Mouse (Mus musculus): ENCODE measurements at regions not wholly inside any gene's neighbourhood (a gene's known extent, or its start where the extent isn't known, plus 50 kb on each side); places are given as distances from the start of the nearest gene placed in this dataset.
"Not testable (repeated sequence)": the region's sequence is repeated elsewhere in the genome, so short reads cannot be mapped to it uniquely, and the experiment has no call there.

DNA sequence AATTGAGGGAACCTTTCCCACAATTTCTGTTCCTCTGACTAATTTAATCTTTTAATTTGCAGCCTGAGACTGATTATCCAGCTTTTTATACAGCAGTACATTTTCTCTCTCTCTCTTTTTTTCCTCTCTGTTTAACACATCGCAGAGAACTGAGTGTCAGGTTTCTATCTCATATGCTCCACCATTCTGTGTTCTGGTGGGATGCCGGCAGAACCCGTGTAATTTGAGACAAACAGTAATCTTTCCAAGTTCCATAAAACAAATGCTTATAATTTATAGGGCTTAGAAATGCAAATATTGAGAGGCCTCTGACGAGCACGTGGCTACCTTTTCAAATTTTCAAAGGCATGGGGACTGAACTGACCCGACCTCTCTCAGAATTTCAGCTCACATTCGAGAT, 59.1 kb downstream of the Zbtb18 start:
- Histone ChIP-seq H3K4me3 (ENCODE audit: low read depth, low read length) (no peak overlapping the region), H3K4me2 (ENCODE audit: low read length) (no peak overlapping the region), H3K27ac (ENCODE audit: low read length) (no peak overlapping the region), H3K9me3 (replicated peaks; ENCODE audit: control insufficient read depth, low read length, poor library complexity, severe bottlenecking) (no peaks in the 10 kb centered on the region), H3K27me3 (ENCODE audit: control insufficient read depth, insufficient read depth, low read depth, low read length) (no peaks in the 10 kb centered on the region), H3K9ac (ENCODE audit: low read depth, low read length) (no peak overlapping the region), H3K4me1 (ENCODE audit: control insufficient read depth, insufficient read depth, low read length) (no peaks in the 10 kb centered on the region), H3K36me3 (ENCODE audit: control insufficient read depth, insufficient read depth, low read length) (no peaks in the 10 kb centered on the region)
- ATAC-seq: no peak
- WGBS: 65% methylated on average over 7 of the region's 7 CpGs

- 63% methylated on average over 1 of the region's 1 CpGs for WGBS
- H3K27ac ChIP-seq (ENCODE audit: low read length): no peak overlapping the region
- ATAC-seq: no peak
- H3K4me2 ChIP-seq (ENCODE audit: low read length): no peak overlapping the region
- no peaks in the 10 kb centered on the region for H3K4me1 ChIP-seq (ENCODE audit: control insufficient read depth, insufficient read depth, low read length)
- H3K4me3 ChIP-seq (ENCODE audit: low read depth, low read length): no peak overlapping the region
- H3K36me3 ChIP-seq (ENCODE audit: control insufficient read depth, insufficient read depth, low read length): no peaks in the 10 kb centered on the region
- no peak overlapping the region for H3K9ac ChIP-seq (ENCODE audit: low read depth, low read length)
- H3K27me3 ChIP-seq (ENCODE audit: control insufficient read depth, insufficient read depth, low read depth, low read length): no peaks in the 10 kb centered on the region
- H3K9me3 ChIP-seq (replicated peaks; ENCODE audit: control insufficient read depth, low read length, poor library complexity, severe bottlenecking): no peaks in the 10 kb centered on the region
Observed at GRCm38 (mm10) chr1:177503946-177504345, 61.8 kb downstream of the Zbtb18 start.

GRCm38 (mm10) chr1:177504743-177505142, 62.6 kb downstream of the Zbtb18 start:
- Histone ChIP-seq H3K9ac (ENCODE audit: low read depth, low read length) (no peak overlapping the region), H3K4me2 (ENCODE audit: low read length) (no peak overlapping the region), H3K4me1 (ENCODE audit: control insufficient read depth, insufficient read depth, low read length) (no peaks in the 10 kb centered on the region), H3K27ac (ENCODE audit: low read length) (no peak overlapping the region), H3K4me3 (ENCODE audit: low read depth, low read length) (no peak overlapping the region), H3K27me3 (ENCODE audit: control insufficient read depth, insufficient read depth, low read depth, low read length) (no peaks in the 10 kb centered on the region), H3K36me3 (ENCODE audit: control insufficient read depth, insufficient read depth, low read length) (no peaks in the 10 kb centered on the region), H3K9me3 (replicated peaks; ENCODE audit: control insufficient read depth, low read length, poor library complexity, severe bottlenecking) (no peaks in the 10 kb centered on the region)
- no peak for ATAC-seq
- 93% methylated on average over 2 of the region's 2 CpGs for WGBS

GRCm38 (mm10) chr1:177507398-177507797, 65.2 kb downstream of the Zbtb18 start:
- H3K9ac ChIP-seq (ENCODE audit: low read depth, low read length); H3K36me3 ChIP-seq (ENCODE audit: control insufficient read depth, insufficient read depth, low read length); H3K4me2 ChIP-seq (ENCODE audit: low read length); H3K4me1 ChIP-seq (ENCODE audit: control insufficient read depth, insufficient read depth, low read length); H3K4me3 ChIP-seq (ENCODE audit: low read depth, low read length); ATAC-seq; H3K27ac ChIP-seq (ENCODE audit: low read length); H3K9me3 ChIP-seq (replicated peaks; ENCODE audit: control insufficient read depth, low read length, poor library complexity, severe bottlenecking); H3K27me3 ChIP-seq (ENCODE audit: control insufficient read depth, insufficient read depth, low read depth, low read length): not testable (repeated sequence)
- WGBS: 97% methylated on average over 4 of the region's 4 CpGs

DNA sequence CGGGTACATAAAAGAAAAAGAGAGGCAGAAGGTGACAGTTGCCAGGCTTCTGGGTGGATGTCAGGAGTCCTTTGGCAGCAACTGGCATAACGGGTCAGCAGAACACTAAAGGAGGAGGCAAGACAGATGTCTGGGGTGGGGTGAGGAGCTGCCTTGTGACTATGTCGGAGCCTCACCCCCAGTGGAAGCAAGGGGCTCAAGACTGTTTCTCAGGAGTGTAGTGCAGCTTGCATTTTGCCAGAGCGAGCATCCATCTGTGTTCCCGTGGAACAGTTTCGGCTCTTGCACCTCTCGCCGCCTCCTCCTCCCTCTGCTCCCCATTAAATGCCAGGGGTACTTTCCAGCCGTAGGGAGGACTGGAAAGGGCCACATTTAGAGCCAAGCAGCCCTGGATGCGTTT, 67.6 kb downstream of the Zbtb18 start:
- ATAC-seq: no peak
- Histone ChIP-seq H3K27ac (ENCODE audit: low read length) (no peak overlapping the region), H3K9me3 (replicated peaks; ENCODE audit: control insufficient read depth, low read length, poor library complexity, severe bottlenecking) (no peaks in the 10 kb centered on the region), H3K9ac (ENCODE audit: low read depth, low read length) (no peak overlapping the region), H3K27me3 (ENCODE audit: control insufficient read depth, insufficient read depth, low read depth, low read length) (no peaks in the 10 kb centered on the region), H3K4me2 (ENCODE audit: low read length) (no peak overlapping the region), H3K4me3 (ENCODE audit: low read depth, low read length) (no peak overlapping the region), H3K36me3 (ENCODE audit: control insufficient read depth, insufficient read depth, low read length) (no peaks in the 10 kb centered on the region), H3K4me1 (ENCODE audit: control insufficient read depth, insufficient read depth, low read length) (no peaks in the 10 kb centered on the region)
- WGBS: 76% methylated on average over 10 of the region's 10 CpGs

GRCm38 (mm10) chr1:177512116-177512515, 70.0 kb downstream of the Zbtb18 start:
- Histone ChIP-seq H3K4me3 (ENCODE audit: low read depth, low read length) (no peak overlapping the region), H3K4me2 (ENCODE audit: low read length) (no peak overlapping the region), H3K27ac (ENCODE audit: low read length) (no peak overlapping the region), H3K4me1 (ENCODE audit: control insufficient read depth, insufficient read depth, low read length) (no peaks in the 10 kb centered on the region), H3K36me3 (ENCODE audit: control insufficient read depth, insufficient read depth, low read length) (no peaks in the 10 kb centered on the region), H3K9ac (ENCODE audit: low read depth, low read length) (no peak overlapping the region), H3K27me3 (ENCODE audit: control insufficient read depth, insufficient read depth, low read depth, low read length) (no peaks in the 10 kb centered on the region), H3K9me3 (replicated peaks; ENCODE audit: control insufficient read depth, low read length, poor library complexity, severe bottlenecking) (no peaks in the 10 kb centered on the region)
- ATAC-seq: no peak
- 91% methylated on average over 2 of the region's 2 CpGs for WGBS

DNA sequence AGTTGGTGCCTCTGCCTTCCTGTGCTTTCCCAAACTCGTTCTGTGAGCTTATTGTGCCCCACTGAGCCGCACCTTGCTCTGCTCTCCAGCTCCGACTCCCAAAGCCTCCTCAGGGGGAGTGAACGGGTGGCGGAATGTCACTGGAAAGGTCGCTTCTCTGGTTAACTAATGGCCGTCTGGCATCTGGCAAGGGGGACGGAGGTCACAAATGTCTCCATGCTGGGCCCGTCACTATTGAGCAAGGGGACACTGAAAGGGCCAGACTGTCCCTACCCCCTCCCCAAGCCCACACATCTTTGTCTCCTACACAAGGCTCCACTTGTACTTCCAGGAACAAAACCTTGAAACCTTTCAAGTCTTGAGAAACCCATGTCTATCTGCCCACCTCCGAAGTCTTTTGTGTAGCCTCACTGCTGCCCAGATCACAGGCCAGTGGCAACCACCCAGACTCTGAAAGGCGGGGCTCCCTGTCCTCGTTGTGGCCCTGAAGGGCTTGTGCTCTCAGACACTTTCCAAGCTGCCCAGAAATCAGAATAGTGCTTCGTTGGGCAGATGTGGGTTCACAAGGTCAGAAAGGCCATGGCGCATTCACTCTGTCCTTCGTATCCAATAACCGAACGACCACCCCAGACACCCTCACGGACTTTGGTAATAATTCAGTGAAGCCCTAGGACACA, 75.9 kb downstream of the Zbtb18 start:
- ATAC-seq: no peak
- whole genome bisulfite sequencing: 27% methylated on average over 18 of the region's 18 CpGs

DNA sequence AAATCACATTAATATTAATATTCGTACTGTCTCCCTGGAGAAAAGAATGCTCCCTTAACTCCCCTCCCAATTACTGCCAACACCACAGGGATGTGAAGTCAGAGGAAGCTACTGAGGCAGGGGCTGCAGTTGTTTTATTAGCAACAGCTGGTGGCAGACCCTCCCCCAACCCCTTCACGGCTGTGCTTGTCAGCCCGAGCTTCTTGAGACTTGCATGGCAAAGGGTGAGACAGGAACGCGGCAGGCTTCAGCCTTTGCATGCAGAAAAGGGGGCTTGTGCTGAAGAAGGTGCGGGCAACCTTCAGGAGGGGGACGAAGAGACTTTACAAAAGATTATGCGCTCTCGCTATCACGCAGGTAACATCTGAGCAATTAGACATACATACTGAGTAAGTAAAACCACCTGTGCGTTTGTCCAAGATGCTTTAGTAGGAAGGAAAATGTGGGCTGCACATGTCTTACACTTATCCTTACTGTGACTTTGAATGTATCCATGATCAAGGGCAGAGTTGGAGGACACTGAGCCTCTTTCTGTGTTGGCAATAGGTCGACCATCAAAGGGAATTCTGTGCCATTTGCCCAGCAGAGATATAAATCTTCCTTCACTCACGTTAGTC, 76.9 kb downstream of the Zbtb18 start:
- Histone ChIP-seq H3K27me3 (ENCODE audit: control insufficient read depth, insufficient read depth, low read depth, low read length) (no peaks in the 10 kb centered on the region), H3K27ac (ENCODE audit: low read length) (no peak overlapping the region), H3K9me3 (replicated peaks; ENCODE audit: control insufficient read depth, low read length, poor library complexity, severe bottlenecking) (no peaks in the 10 kb centered on the region), H3K36me3 (ENCODE audit: control insufficient read depth, insufficient read depth, low read length) (no peaks in the 10 kb centered on the region), H3K9ac (ENCODE audit: low read depth, low read length) (no peak overlapping the region), H3K4me1 (ENCODE audit: control insufficient read depth, insufficient read depth, low read length) (peaks cover 10% of the 10 kb centered on the region), H3K4me3 (ENCODE audit: low read depth, low read length) (no peak overlapping the region), H3K4me2 (ENCODE audit: low read length) (peak overlapping the region; percentile 3)
- ATAC-seq: peak; percentile 64; the same call in 1 of the 2 replicates
- 30% methylated on average over 13 of the region's 13 CpGs for whole genome bisulfite sequencing

More for the DNA sequence above, 75.9 kb downstream of the Zbtb18 start:
- Histone ChIP-seq H3K4me2 (ENCODE audit: low read length) (no peak overlapping the region), H3K9ac (ENCODE audit: low read depth, low read length) (no peak overlapping the region), H3K4me3 (ENCODE audit: low read depth, low read length) (no peak overlapping the region), H3K36me3 (ENCODE audit: control insufficient read depth, insufficient read depth, low read length) (no peaks in the 10 kb centered on the region), H3K27me3 (ENCODE audit: control insufficient read depth, insufficient read depth, low read depth, low read length) (no peaks in the 10 kb centered on the region), H3K9me3 (replicated peaks; ENCODE audit: control insufficient read depth, low read length, poor library complexity, severe bottlenecking) (no peaks in the 10 kb centered on the region), H3K27ac (ENCODE audit: low read length) (no peak overlapping the region), H3K4me1 (ENCODE audit: control insufficient read depth, insufficient read depth, low read length) (peaks cover 10% of the 10 kb centered on the region)

DNA sequence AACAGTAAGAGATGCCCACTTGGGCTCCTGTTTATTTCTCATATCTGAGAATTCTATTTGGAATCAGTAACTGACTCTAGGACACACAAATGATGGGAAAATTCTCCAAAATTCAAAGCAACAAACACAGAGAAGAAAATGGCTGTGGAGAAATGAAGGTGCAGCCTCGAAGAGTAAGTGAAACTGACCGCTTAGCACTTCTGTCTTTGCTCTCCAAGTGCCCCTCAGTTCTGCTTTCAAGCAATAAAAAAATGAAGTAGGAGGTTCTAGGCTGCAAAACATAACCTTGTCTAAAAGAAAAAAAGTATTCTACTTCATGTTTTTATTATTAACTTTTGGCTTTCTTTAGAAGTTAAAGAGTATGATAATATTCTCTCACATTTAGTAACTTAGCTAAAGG, 79.0 kb downstream of the Zbtb18 start:
- no peak overlapping the region for H3K9ac ChIP-seq (ENCODE audit: low read depth, low read length)
- no peaks in the 10 kb centered on the region for H3K36me3 ChIP-seq (ENCODE audit: control insufficient read depth, insufficient read depth, low read length)
- no peaks in the 10 kb centered on the region for H3K9me3 ChIP-seq (replicated peaks; ENCODE audit: control insufficient read depth, low read length, poor library complexity, severe bottlenecking)
- no peak overlapping the region for H3K4me3 ChIP-seq (ENCODE audit: low read depth, low read length)
- peaks cover 10% of the 10 kb centered on the region for H3K4me1 ChIP-seq (ENCODE audit: control insufficient read depth, insufficient read depth, low read length)
- WGBS: 91% methylated on average over 2 of the region's 2 CpGs
- no peak for ATAC-seq
- no peak overlapping the region for H3K4me2 ChIP-seq (ENCODE audit: low read length)
- no peak overlapping the region for H3K27ac ChIP-seq (ENCODE audit: low read length)
- H3K27me3 ChIP-seq (ENCODE audit: control insufficient read depth, insufficient read depth, low read depth, low read length): no peaks in the 10 kb centered on the region

All from midbrain, embryonic 16.5 days (tissue).